Mouse (Mus musculus) liver, adult 2 months (tissue): ENCODE measurements around the gene Vmn1r185. TPM values are rescaled to one million over a fixed set of nuclear protein-coding genes. Genes with fewer than 3 reads are reported as not detected.
"Not testable (repeated sequence)": the region's sequence is repeated elsewhere in the genome, so short reads cannot be mapped to it uniquely, and the experiment has no call there.

Experiments used
- DNase-seq: peaks from one replicate; pipeline ENCODE4 v3.0.0-alpha.2; 2011; ENCODE audit warnings: low read depth, low spot score; ENCODE audit errors: extremely low read depth
- H3K27ac ChIP-seq: fragments of 200-500 bp; replicated peaks from 2 replicates; pipeline ENCODE4 v1.5.1; 2012; ENCODE audit warnings: low read depth, mild to moderate bottlenecking, control low read depth, inconsistent platforms, low read length; ENCODE audit not compliant: insufficient read depth
- H3K27me3 ChIP-seq: fragments of 200-500 bp; 2 replicates; pipeline ENCODE4 v1.6.1; 2012; ENCODE audit warnings: mild to moderate bottlenecking, moderate library complexity, low read length, inconsistent platforms; ENCODE audit not compliant: control insufficient read depth, insufficient read depth
- H3K36me3 ChIP-seq: fragments of 200-500 bp; 2 replicates; pipeline ENCODE4 v1.6.1; 2012; ENCODE audit warnings: low read length, inconsistent platforms; ENCODE audit not compliant: control insufficient read depth, insufficient read depth
- H3K4me1 ChIP-seq: fragments of 200-500 bp; 2 replicates; pipeline ENCODE4 v1.6.1; 2011; ENCODE audit warnings: low read length; ENCODE audit not compliant: control insufficient read depth, insufficient read depth
- H3K4me3 ChIP-seq: fragments of 200-500 bp; 2 replicates; pipeline ENCODE4 v1.5.1; 2011; ENCODE audit warnings: low read depth, mild to moderate bottlenecking, control low read depth, low read length, moderate library complexity; ENCODE audit not compliant: insufficient read depth
- H3K79me2 ChIP-seq: fragments of 200-500 bp; 2 replicates; pipeline ENCODE4 v1.6.1; 2012; ENCODE audit warnings: inconsistent platforms, mild to moderate bottlenecking, low read length, moderate library complexity; ENCODE audit not compliant: control insufficient read depth, insufficient read depth
- H3K9ac ChIP-seq: fragments of 200-500 bp; 2 replicates; pipeline ENCODE4 v1.6.1; 2012; ENCODE audit warnings: low read depth, mild to moderate bottlenecking, control low read depth, inconsistent platforms, low read length
- CTCF ChIP-seq: fragments of 200-500 bp; IDR thresholded peaks from 2 replicates; pipeline ENCODE4 v1.5.1; 2011; ENCODE audit warnings: low read depth, low read length, control low read depth
- POLR2A ChIP-seq: fragments of 200-500 bp; IDR thresholded peaks from 2 replicates; pipeline ENCODE4 v1.6.1; 2011; ENCODE audit warnings: low read length, control low read depth; ENCODE audit not compliant: insufficient read depth; ENCODE audit errors: extremely low read depth
- WGBS: fragments of 180-500 bp; shearing (Covaris S2); methylation state at CpG from one replicate; pipeline ENCODE4 v1.1.7; 2018; 5-methylcytosine and 5-hydroxymethylcytosine counted together
- polyA plus RNA-seq: library from polyadenylated mRNA; depleted of rRNA; stranded (reverse); fragments of >200 nt; gene quantifications from 2 replicates; pipeline ENCODE4 v1.2.3, GENCODE M21; 2012; rRNA removed
- total RNA-seq: library from RNA; depleted of rRNA; stranded (reverse); fragments of >200 nt; gene quantifications from 2 replicates; pipeline ENCODE4 v1.2.3, GENCODE M21; 2014; rRNA removed

Vmn1r185 gene
- not detected in 2 replicates for total RNA-seq
- polyA plus RNA-seq = not detected in 2 replicates

GRCm38 (mm10) chr7:26618364-26618763 is at the start of gene Vmn1r185:
TSS of gene Vmn1r185 (minus strand) at chr7:26618464.
- 76% methylated on average over 1 of the region's 1 CpGs for WGBS
- not testable (repeated sequence) for H3K36me3 ChIP-seq, H3K9ac ChIP-seq, H3K27me3 ChIP-seq, H3K27ac ChIP-seq, H3K79me2 ChIP-seq, H3K4me3 ChIP-seq, DNase-seq, H3K4me1 ChIP-seq

GRCm38 (mm10) chr7:26667466-26667865 is 49.2 kb upstream of the Vmn1r185 start:
- WGBS = 33% methylated on average over 2 of the region's 2 CpGs
- not testable (repeated sequence) for DNase-seq, H3K27ac ChIP-seq, H3K9ac ChIP-seq, H3K36me3 ChIP-seq, H3K79me2 ChIP-seq, H3K4me3 ChIP-seq, H3K27me3 ChIP-seq, H3K4me1 ChIP-seq

- no peaks in the 10 kb centered on the region for H3K4me1 ChIP-seq
- H3K27me3 ChIP-seq = no peaks in the 10 kb centered on the region
- no peaks in the 10 kb centered on the region for H3K36me3 ChIP-seq
- no peak for DNase-seq
- no peak overlapping the region for H3K4me3 ChIP-seq
- H3K9ac ChIP-seq = no peak overlapping the region
- 85% methylated on average over 5 of the region's 5 CpGs for WGBS
- TF ChIP-seq CTCF (no peak), POLR2A (no peak)
- H3K79me2 ChIP-seq = no peaks in the 10 kb centered on the region
- H3K27ac ChIP-seq = no peak overlapping the region
These were observed 47.7 kb upstream of the Vmn1r185 start for GRCm38 (mm10) chr7:26666011-26666410.

- no peaks in the 10 kb centered on the region for H3K79me2 ChIP-seq
- H3K27me3 ChIP-seq = no peaks in the 10 kb centered on the region
- 66% methylated on average over 1 of the region's 1 CpGs for WGBS
- no peak overlapping the region for H3K4me3 ChIP-seq
- no peak for DNase-seq
- H3K27ac ChIP-seq = no peak overlapping the region
- TF ChIP-seq POLR2A (no peak), CTCF (no peak)
- no peaks in the 10 kb centered on the region for H3K36me3 ChIP-seq
- H3K4me1 ChIP-seq = no peaks in the 10 kb centered on the region
- no peak overlapping the region for H3K9ac ChIP-seq
These were observed 28.5 kb downstream of the Vmn1r185 start for GRCm38 (mm10) chr7:26589774-26590173.

GRCm38 (mm10) chr7:26589077-26589476 is 29.2 kb downstream of the Vmn1r185 start:
- no peak overlapping the region for H3K9ac ChIP-seq
- no peak for DNase-seq
- H3K4me3 ChIP-seq = no peak overlapping the region
- no peaks in the 10 kb centered on the region for H3K27me3 ChIP-seq
- TF ChIP-seq POLR2A (no peak), CTCF (no peak)
- H3K27ac ChIP-seq = no peak overlapping the region
- no peaks in the 10 kb centered on the region for H3K79me2 ChIP-seq
- H3K36me3 ChIP-seq = no peaks in the 10 kb centered on the region
- no peaks in the 10 kb centered on the region for H3K4me1 ChIP-seq

Other genes starting within 250 kb of the Vmn1r185 start
- not detected in 2 replicates for gene Nlrp9c, start 214.8 kb downstream of the Vmn1r185 start, total RNA-seq
- gene Nlrp9c, start 214.8 kb downstream of the Vmn1r185 start, polyA plus RNA-seq = not detected in 2 replicates
- gene Nlrp4a, start 183.4 kb downstream of the Vmn1r185 start, total RNA-seq = not detected in 2 replicates
- not detected in 2 replicates for gene Nlrp4a, start 183.4 kb downstream of the Vmn1r185 start, polyA plus RNA-seq
- not detected in 2 replicates for gene Nlrp9a, start 83.4 kb downstream of the Vmn1r185 start, total RNA-seq
- not detected in 2 replicates for gene Nlrp9a, start 83.4 kb downstream of the Vmn1r185 start, polyA plus RNA-seq
- gene Cyp2b23, start 68.0 kb upstream of the Vmn1r185 start, total RNA-seq = not detected in 2 replicates
- not detected in 2 replicates for gene Cyp2b23, start 68.0 kb upstream of the Vmn1r185 start, polyA plus RNA-seq
- gene Cyp2b19, start 138.7 kb upstream of the Vmn1r185 start, total RNA-seq = not detected in 2 replicates
- not detected in 2 replicates for gene Cyp2b19, start 138.7 kb upstream of the Vmn1r185 start, polyA plus RNA-seq
- gene Cyp2g1, start 190.4 kb upstream of the Vmn1r185 start, total RNA-seq = 10.7 and 14.6 TPM in 2 replicates
- gene Cyp2g1, start 190.4 kb upstream of the Vmn1r185 start, polyA plus RNA-seq = 7.6 and 8.5 TPM in 2 replicates
- 1,078 and 1,690 TPM in 2 replicates for gene Cyp2a5, start 216.8 kb upstream of the Vmn1r185 start, total RNA-seq
- 424 and 429 TPM in 2 replicates for gene Cyp2a5, start 216.8 kb upstream of the Vmn1r185 start, polyA plus RNA-seq